Mouse (Mus musculus): ENCODE data around the gene Fra10ac1.

The Fra10ac1 gene

GRCm38 (mm10) chr19:38228699-38229098, 4.7 kb upstream of the Fra10ac1 start:
- DNase-seq: no peak

DNA sequence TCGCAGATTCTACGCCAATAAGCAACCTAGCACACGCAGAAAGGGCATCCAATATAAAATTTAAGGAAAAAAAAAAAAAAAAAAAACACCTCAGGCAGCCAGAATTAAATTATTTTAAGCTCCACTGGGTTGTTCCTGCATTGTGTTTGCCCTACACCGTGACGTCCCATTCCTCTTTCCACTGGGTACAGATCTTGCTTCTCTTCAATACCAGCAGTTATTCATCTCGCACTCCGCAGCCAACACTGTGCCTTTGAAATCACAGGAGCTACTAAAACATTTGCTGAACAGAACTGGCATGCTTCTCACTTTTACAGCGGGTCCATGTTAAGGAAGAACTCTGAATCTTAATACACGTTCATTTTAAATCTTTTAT, 717 bp upstream of the Fra10ac1 start:
- peak; percentile 64 for DNase-seq

- no peak for DNase-seq
Measured at GRCm38 (mm10) chr19:38223356-38223904, 526 bp downstream of the Fra10ac1 start.

GRCm38 (mm10) chr19:38217696-38218095, 6.3 kb downstream of the Fra10ac1 start:
- DNase-seq: no peak

GRCm38 (mm10) chr19:38206669-38207068, 17.3 kb downstream of the Fra10ac1 start:
- peak; percentile 7 for DNase-seq

DNA sequence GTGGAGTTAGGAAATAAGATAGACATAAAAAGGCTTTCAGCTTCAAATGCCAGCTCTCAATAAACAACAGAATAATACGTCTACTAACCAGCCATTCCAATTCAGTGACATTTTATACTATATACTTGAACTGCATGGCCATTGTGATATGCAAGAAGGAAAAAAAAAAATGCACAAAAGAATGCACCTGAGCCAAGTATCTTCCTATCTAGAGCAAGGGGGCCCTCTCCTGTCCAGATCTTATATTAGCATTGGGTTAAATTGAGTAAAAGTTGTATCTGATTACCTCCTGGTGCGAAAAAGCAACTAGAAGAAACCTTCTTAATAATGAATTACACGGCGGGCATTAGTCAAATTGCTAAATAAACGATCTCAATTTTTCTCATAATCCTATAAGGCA, 25.2 kb downstream of the Fra10ac1 start:
- no peak for DNase-seq

- DNase-seq: no peak
Measured at GRCm38 (mm10) chr19:38195245-38195644, 28.7 kb downstream of the Fra10ac1 start.

DNA sequence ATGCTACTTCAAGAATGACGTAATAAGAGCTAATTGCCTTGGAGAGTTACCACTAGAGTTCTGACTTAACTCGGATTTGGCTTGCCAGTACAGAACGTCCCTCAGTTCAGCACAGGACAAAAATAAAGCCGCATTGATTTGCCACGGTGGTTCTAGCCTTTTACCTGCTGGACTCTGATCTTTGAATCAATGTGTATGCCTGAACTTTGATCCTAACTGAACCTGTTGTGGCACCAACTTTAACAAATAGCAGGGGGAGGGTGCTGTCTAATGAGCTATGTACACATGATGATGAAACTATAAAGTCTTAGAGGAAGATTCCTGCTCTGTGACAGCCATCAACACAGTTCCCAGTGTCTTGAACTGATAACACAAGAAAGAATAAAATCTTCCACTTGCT, 32.5 kb downstream of the Fra10ac1 start:
- no peak for DNase-seq

- DNase-seq: no peak
Measured at GRCm38 (mm10) chr19:38190606-38191005, 33.4 kb downstream of the Fra10ac1 start.

GRCm38 (mm10) chr19:38187345-38187680, 36.6 kb downstream of the Fra10ac1 start:
- DNase-seq: peak; percentile 14

GRCm38 (mm10) chr19:38186631-38187344, 37.2 kb downstream of the Fra10ac1 start:
- no peak for DNase-seq

GRCm38 (mm10) chr19:38179675-38180074, 44.3 kb downstream of the Fra10ac1 start:
- peak; percentile 32 for DNase-seq

GRCm38 (mm10) chr19:38164633-38165032, 59.3 kb downstream of the Fra10ac1 start:
- DNase-seq: no peak

DNA sequence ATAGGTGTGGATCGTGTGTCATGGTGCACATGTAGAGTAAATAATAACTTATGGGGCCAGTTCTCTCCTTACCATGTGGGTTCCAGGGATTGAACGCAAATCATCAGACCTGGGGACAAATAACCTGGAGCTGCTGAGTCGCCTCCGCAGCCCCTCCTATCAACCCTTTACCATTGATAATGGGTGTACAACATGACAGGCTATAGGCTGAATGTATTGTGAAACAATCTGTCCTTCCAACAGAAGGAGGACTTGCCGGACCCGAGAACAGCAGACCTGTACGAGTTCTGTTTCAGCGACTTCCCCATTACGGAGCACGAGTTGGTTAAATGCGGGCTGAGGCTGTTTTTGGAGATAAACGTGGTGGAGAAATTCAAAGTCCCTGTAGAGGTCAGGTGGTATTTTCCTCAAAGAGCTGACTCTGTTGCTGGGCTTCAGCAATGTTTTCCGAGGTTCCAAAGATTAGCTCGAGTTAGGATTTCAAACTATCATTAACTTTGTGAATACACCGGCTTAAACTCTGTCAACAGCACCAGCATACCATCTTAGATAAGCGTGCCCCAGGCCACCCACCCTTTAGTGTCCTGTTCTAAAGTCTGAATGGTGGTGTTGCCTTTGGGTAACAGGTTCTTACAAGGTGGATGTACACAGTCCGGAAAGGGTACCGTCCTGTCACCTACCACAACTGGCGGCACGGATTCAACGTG, 62.2 kb downstream of the Fra10ac1 start:
- no peak for DNase-seq

DNA sequence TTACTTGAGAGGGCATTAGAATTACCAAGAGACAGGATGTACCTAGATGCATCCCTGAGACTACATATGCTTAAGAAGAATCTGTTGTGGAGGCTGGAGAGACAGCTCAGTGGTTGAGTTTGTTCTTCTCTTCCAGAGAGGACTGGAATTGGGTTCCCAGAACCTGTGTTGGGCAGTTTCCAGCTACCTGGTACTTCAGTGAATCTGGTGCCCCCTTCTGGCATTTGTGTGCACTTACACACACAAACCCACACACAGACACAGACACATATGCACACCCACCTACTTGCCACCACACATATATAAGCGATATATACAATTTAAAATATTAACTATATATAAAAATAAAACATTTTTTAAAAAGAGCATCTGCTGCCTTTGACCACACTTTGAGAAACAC, 67.7 kb downstream of the Fra10ac1 start:
- DNase-seq: no peak

DNA sequence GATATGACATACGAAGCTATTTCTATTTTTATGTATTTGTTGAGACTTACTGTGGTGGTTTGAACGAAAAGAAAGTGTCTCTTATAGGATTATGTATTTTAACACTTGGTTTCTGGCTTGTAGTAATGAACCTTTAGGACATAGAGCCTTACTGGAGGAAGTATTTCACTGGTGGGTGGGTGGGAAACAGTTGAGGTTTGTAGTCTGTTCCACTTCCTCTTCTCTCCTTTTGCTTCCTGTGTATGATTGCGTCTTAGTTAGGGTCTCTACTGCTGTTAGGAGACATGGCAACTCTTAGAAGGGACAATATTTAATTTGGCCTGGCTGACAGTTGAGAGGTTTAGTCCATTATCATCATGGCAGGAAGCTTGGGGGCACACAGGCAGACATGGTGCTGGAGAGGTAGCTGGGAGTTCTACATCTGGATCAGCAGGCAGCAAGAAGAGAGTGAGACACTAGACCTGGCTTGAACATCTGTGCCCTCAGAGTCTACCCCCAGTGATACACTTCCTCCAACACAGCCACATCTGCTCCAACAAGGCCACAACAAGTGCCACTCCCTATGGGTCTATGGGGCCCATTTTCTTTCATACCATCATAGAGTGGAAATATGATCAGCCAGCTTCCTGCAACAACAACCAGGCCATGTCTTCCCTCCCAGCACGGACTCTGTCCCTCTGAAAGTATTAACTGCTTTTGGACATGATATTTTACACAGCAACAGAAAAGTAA, 80.2 kb downstream of the Fra10ac1 start:
- no peak for DNase-seq
